Mouse (Mus musculus) bone marrow macrophage, adult 2 months (primary cell): ENCODE measurements around the gene Pcbp1.

Experiments used
- CTCF ChIP-seq: IDR thresholded peaks from 2 replicates; pipeline ENCODE4 v1.5.1; 2012; ENCODE audit warnings: low read depth, mild to moderate bottlenecking, low read length, moderate library complexity
- POLR2A ChIP-seq: IDR thresholded peaks from 2 replicates; pipeline ENCODE4 v1.6.1; 2012; ENCODE audit warnings: mild to moderate bottlenecking, low read depth, low read length, borderline replicate concordance

DNA sequence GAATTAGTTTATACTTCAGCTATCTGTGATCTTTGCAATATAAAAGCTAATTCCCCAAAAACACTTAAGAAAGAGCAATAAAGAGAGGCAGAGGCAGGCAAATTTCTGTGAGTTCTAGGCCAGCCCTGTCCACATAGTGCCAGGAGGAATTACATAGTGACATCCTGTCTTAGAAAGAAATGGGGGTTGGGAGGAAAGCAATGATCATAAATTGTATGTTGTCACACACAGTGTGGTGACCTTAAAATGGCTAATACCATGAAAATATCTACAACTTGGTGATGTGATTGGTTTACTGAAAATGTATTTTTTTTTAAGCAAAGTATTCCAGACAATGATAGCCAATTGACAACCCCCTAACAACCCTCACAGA lies 46.3 kb downstream of the Pcbp1 start:
- TF ChIP-seq CTCF = no peak
- TF ChIP-seq POLR2A = no peak
